In the genomic region with DNA sequence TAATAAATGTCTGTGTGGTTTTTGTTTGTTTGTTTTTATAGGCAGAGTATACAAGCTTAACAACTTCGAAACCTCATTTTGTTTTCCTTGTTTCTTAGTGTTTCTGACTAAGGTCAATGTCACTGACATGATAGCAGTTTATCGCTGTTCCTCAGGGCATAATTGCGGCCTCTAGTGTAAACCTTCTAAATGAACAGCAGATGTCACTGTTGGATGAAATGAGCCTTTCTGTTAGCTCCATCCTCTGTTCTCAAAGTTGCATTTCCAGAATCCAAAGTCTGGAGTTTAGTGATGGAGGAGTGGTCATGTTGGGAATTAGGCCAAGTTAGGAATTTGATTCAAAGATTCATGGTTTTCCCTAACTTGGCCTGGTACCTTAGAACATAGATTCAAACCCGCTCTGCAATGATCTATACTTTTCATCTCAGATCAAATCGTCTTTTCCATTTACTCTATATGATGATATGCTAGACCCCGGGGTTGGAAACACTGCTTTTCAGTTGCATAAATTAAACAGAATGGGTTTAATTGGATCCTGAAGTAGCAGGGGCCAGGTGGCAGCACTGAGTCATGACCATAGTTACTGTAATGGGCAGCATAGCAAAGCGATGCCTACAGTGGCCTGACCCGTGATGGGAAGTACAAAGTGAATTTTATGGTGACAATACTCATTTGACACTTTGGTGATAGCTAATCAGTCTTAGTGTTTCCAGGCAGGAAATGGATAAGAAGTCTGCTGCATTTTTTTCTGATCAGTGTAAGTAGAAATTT, we compare ENCODE assay signal across 10 mouse cellular contexts.
DNase-seq lines count a peak whose midpoint lies in the region; ATAC-seq and TF ChIP-seq lines count a peak whose summit lies in the region.
"Had no signal": no experiment of that assay in that cellular context is flagged by ENCODE, and none has a peak within 500 bp of the region (broad histone marks: within the 10 kb centered on the region; RNA-seq: fewer than 3 reads in every experiment).

No protein-coding gene starts in this region.

- H3K4me2 ChIP-seq in liver, postnatal 0 days (ENCODE audit: low read depth, low read length), result no peak overlapping the region
- no peak overlapping the region for H3K4me2 ChIP-seq in forebrain, embryonic 13.5 days
- H3K4me2 ChIP-seq: liver, embryonic 12.5 days had no signal

- DNase-seq in cerebellum, postnatal 10 days, result peak; percentile 30 to 48
- no peak for DNase-seq in cerebellum, adult 9-11 months
- DNase-seq in liver, postnatal 0 days, result no peak
- no peak for DNase-seq in liver
- peak; percentile 6 for DNase-seq in retina, adult 2 months (ENCODE audit: low read depth, low spot score)
- no peak for DNase-seq in adrenal gland, postnatal 4 days (ENCODE audit: low spot score in 2 of 2)
- DNase-seq in B cell, adult 2 months, result no peak
- DNase-seq: cerebellum, adult 11 months had no signal

- no peak overlapping the region for H3K9ac ChIP-seq in liver, postnatal 0 days (replicated peaks)
- no peak overlapping the region for H3K9ac ChIP-seq in forebrain, embryonic 13.5 days
- H3K9ac ChIP-seq: liver, embryonic 12.5 days had no signal

- no peaks in the 10 kb centered on the region for H3K4me1 ChIP-seq in liver, postnatal 0 days (ENCODE audit: insufficient read depth)
- H3K4me1 ChIP-seq in forebrain, embryonic 13.5 days, result no peaks in the 10 kb centered on the region
- H3K4me1 ChIP-seq: liver, embryonic 12.5 days had no signal

- no peak for TF ChIP-seq EP300 in liver, postnatal 0 days (IDR thresholded peaks at IDR 0.05; ENCODE audit: low read depth)

- WGBS in liver, postnatal 0 days (ENCODE audit: insufficient replicate concordance), result 51% methylated on average over 8 of the region's 8 CpGs
- WGBS in forebrain, embryonic 13.5 days, result 73% methylated on average over 8 of the region's 8 CpGs

- H3K4me3 ChIP-seq in liver, postnatal 0 days (ENCODE audit: low read depth, low read length), result no peak overlapping the region
- no peak overlapping the region for H3K4me3 ChIP-seq in forebrain, embryonic 13.5 days
- H3K4me3 ChIP-seq: liver, embryonic 12.5 days had no signal

- no peaks in the 10 kb centered on the region for H3K9me3 ChIP-seq in liver, postnatal 0 days (ENCODE audit: low read length)
- H3K9me3 ChIP-seq in forebrain, embryonic 13.5 days (replicated peaks), result no peaks in the 10 kb centered on the region
- H3K9me3 ChIP-seq: liver, embryonic 12.5 days had no signal

- no peak overlapping the region for H3K27ac ChIP-seq in liver, postnatal 0 days (ENCODE audit: low read depth)
- no peak overlapping the region for H3K27ac ChIP-seq in forebrain, embryonic 13.5 days
- H3K27ac ChIP-seq: liver, embryonic 12.5 days had no signal

- TF ChIP-seq CTCF in liver, postnatal 0 days (IDR thresholded peaks at IDR 0.05; ENCODE audit: low read depth), result peak; percentile 48

- H3K27me3 ChIP-seq in liver, postnatal 0 days (ENCODE audit: insufficient read depth, low read length), result no peaks in the 10 kb centered on the region
- H3K27me3 ChIP-seq in forebrain, embryonic 13.5 days, result no peaks in the 10 kb centered on the region
- H3K27me3 ChIP-seq: liver, embryonic 12.5 days had no signal

- H3K36me3 ChIP-seq in liver, postnatal 0 days (replicated peaks; ENCODE audit: insufficient read depth, low read length), result no peaks in the 10 kb centered on the region
- no peaks in the 10 kb centered on the region for H3K36me3 ChIP-seq in forebrain, embryonic 13.5 days (ENCODE audit: poor library complexity, severe bottlenecking)
- H3K36me3 ChIP-seq: liver, embryonic 12.5 days had no signal

- ATAC-seq in liver, postnatal 0 days, result no peak
- peak; percentile 78 for ATAC-seq in forebrain, embryonic 13.5 days
- ATAC-seq: liver, embryonic 12.5 days had no signal

Comparison
In these comparisons a context has a peak if more than half of its experiments do, and no peak if none do; other contexts are left out.
1. DNase-seq: peak in cerebellum, postnatal 10 days (2 of 2) and retina, adult 2 months (single experiment); none in cerebellum, adult 9-11 months (single experiment), liver, postnatal 0 days (single experiment), liver (single experiment), adrenal gland, postnatal 4 days (0 of 2) and B cell, adult 2 months (0 of 2).